Mouse (Mus musculus): ENCODE results near the gene Sfxn5.

The Sfxn5 gene

GRCm38 (mm10) chr6:85188256-85189110, 144.7 kb downstream of the Sfxn5 start:
- DNase-seq = no peak

GRCm38 (mm10) chr6:85187340-85188211, 145.6 kb downstream of the Sfxn5 start, which contains the start of gene Emx1:
Emx1 (plus strand) TSS chr6:85187438.
- DNase-seq = peak; percentile 22

DNA sequence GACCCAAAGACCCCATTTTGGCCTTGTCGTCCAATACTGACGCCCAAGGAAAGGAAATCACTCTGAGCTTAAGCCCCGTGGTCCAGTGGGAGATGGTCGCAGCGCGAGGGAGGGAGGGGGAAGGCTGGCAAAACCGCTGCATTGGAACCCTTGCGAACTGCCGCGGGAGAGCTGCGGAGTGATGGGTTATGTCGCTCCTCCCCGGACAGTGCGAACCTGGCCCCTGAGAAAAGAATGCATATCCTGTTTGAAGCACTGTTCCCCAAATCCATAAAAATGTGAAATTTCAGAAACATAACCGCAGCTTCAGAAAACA, 146.5 kb downstream of the Sfxn5 start:
- DNase-seq = no peak

GRCm38 (mm10) chr6:85186033-85186743, 147.0 kb downstream of the Sfxn5 start:
- DNase-seq = no peak

GRCm38 (mm10) chr6:85183951-85184350, 149.3 kb downstream of the Sfxn5 start:
- no peak for DNase-seq

- DNase-seq = no peak
Measured at GRCm38 (mm10) chr6:85180036-85180435, 153.2 kb downstream of the Sfxn5 start.

GRCm38 (mm10) chr6:85179569-85179968, 153.7 kb downstream of the Sfxn5 start:
- DNase-seq = no peak

- no peak for DNase-seq
Measured at GRCm38 (mm10) chr6:85165440-85165921, 167.7 kb downstream of the Sfxn5 start.
